Mouse (Mus musculus) neural tube, embryonic 15.5 days (tissue): Measurements from ENCODE around the gene Clec2l. TPM values are rescaled to one million over a fixed set of nuclear protein-coding genes. Genes with fewer than 3 reads are reported as not detected.

Experiments
- ATAC-seq: fragments of 200-750 bp; cut with Nextera tagmentation; 2 replicates; pipeline ENCODE4 v1.8.0; 2017; ENCODE audit warnings: mild to moderate bottlenecking, moderate TSS enrichment, moderate library complexity; ENCODE audit not compliant: low FRiP score
- H3K27ac ChIP-seq: fragments of 300-500 bp; sonication (generic); replicated peaks from 2 replicates; pipeline ENCODE4 v1.5.1; 2015; ENCODE audit warnings: mild to moderate bottlenecking, inconsistent platforms
- H3K27me3 ChIP-seq: fragments of 300-500 bp; sonication (generic); replicated peaks from 2 replicates; pipeline ENCODE4 v1.6.1; 2015; ENCODE audit warnings: inconsistent platforms
- H3K36me3 ChIP-seq: fragments of 300-500 bp; sonication (generic); 2 replicates; pipeline ENCODE4 v1.6.1; 2015; ENCODE audit warnings: inconsistent platforms
- H3K4me1 ChIP-seq: fragments of 300-500 bp; sonication (generic); 2 replicates; pipeline ENCODE4 v1.6.1; 2015; ENCODE audit warnings: inconsistent platforms
- H3K4me2 ChIP-seq: fragments of 300-500 bp; sonication (generic); 2 replicates; pipeline ENCODE4 v1.6.1; 2015; ENCODE audit warnings: inconsistent platforms, mild to moderate bottlenecking, moderate library complexity
- H3K4me3 ChIP-seq: fragments of 300-500 bp; sonication (generic); replicated peaks from 2 replicates; pipeline ENCODE4 v1.5.1; 2015; ENCODE audit warnings: mild to moderate bottlenecking, inconsistent platforms
- H3K9ac ChIP-seq: fragments of 300-500 bp; sonication (generic); replicated peaks from 2 replicates; pipeline ENCODE4 v1.6.1; 2015; ENCODE audit warnings: mild to moderate bottlenecking, inconsistent platforms
- H3K9me3 ChIP-seq: fragments of 300-500 bp; sonication (generic); replicated peaks from 2 replicates; pipeline ENCODE4 v1.6.1; 2016; ENCODE audit warnings: inconsistent platforms
- WGBS: fragments of 180-500 bp; shearing (Covaris S2); methylation state at CpG from one replicate; pipeline ENCODE4 v1.1.7; 2015; ENCODE audit warnings: mixed read lengths; 5-methylcytosine and 5-hydroxymethylcytosine counted together
- polyA plus RNA-seq: library from polyadenylated mRNA; unstranded; fragments of >200 nt; fragmentation: Nextera tagmentation; extraction: Ambion mirVana; gene quantifications from 2 replicates; pipeline ENCODE4 v1.2.1, GENCODE M21; 2015

Gene Clec2l
- polyA plus RNA-seq, 1 experiment from 2014 or later: 40.3 TPM

GRCm38 (mm10) chr6:38698233-38698889, 35.5 kb downstream of the Clec2l start:
- H3K4me2 ChIP-seq: no peak overlapping the region
- WGBS: 94% methylated on average over 18 of the region's 18 CpGs
- H3K27me3 ChIP-seq: no peaks in the 10 kb centered on the region
- H3K36me3 ChIP-seq: peaks cover 69% of the 10 kb centered on the region
- no peak overlapping the region for H3K4me3 ChIP-seq
- H3K27ac ChIP-seq: no peak overlapping the region
- ATAC-seq: no peak
- no peaks in the 10 kb centered on the region for H3K9me3 ChIP-seq
- no peak overlapping the region for H3K9ac ChIP-seq
- H3K4me1 ChIP-seq: 0 out of 2 replicates have a peak, but pooled peaks cover 4% of the 10 kb centered on the region

GRCm38 (mm10) chr6:38701421-38701820, 38.6 kb downstream of the Clec2l start:
- Histone ChIP-seq H3K4me2 (no peak overlapping the region), H3K4me3 (no peak overlapping the region), H3K27me3 (no peaks in the 10 kb centered on the region), H3K9ac (no peak overlapping the region), H3K9me3 (no peaks in the 10 kb centered on the region), H3K36me3 (peaks cover 58% of the 10 kb centered on the region), H3K4me1 (no peaks in the 10 kb centered on the region), H3K27ac (no peak overlapping the region)
- ATAC-seq: no peak
- 49% methylated on average over 2 of the region's 2 CpGs for WGBS

GRCm38 (mm10) chr6:38702810-38703399, 40.0 kb downstream of the Clec2l start:
- H3K4me2 ChIP-seq: no peak overlapping the region
- H3K36me3 ChIP-seq: peaks cover 57% of the 10 kb centered on the region
- H3K27ac ChIP-seq: no peak overlapping the region
- H3K27me3 ChIP-seq: no peaks in the 10 kb centered on the region
- WGBS: 60% methylated on average over 6 of the region's 6 CpGs
- H3K9ac ChIP-seq: no peak overlapping the region
- H3K4me1 ChIP-seq: no peaks in the 10 kb centered on the region
- H3K4me3 ChIP-seq: no peak overlapping the region
- H3K9me3 ChIP-seq: no peaks in the 10 kb centered on the region
- ATAC-seq: no peak

- WGBS: 96% methylated on average over 6 of the region's 6 CpGs
- Histone ChIP-seq H3K9me3 (no peaks in the 10 kb centered on the region), H3K36me3 (peaks cover 50% of the 10 kb centered on the region)
Measured at GRCm38 (mm10) chr6:38703526-38703925, 40.7 kb downstream of the Clec2l start.

GRCm38 (mm10) chr6:38704264-38704984, 41.6 kb downstream of the Clec2l start:
- H3K4me3 ChIP-seq: no peak overlapping the region
- ATAC-seq: no peak
- no peaks in the 10 kb centered on the region for H3K9me3 ChIP-seq
- no peaks in the 10 kb centered on the region for H3K27me3 ChIP-seq
- no peak overlapping the region for H3K9ac ChIP-seq
- H3K27ac ChIP-seq: no peak overlapping the region
- H3K4me1 ChIP-seq: no peaks in the 10 kb centered on the region
- H3K4me2 ChIP-seq: no peak overlapping the region
- H3K36me3 ChIP-seq: peaks cover 45% of the 10 kb centered on the region
- WGBS: 92% methylated on average over 7 of the region's 7 CpGs

More at GRCm38 (mm10) chr6:38703526-38703925, 40.7 kb downstream of the Clec2l start:
- no peak for ATAC-seq
- H3K27me3 ChIP-seq: no peaks in the 10 kb centered on the region
- no peak overlapping the region for H3K4me3 ChIP-seq
- H3K4me2 ChIP-seq: no peak overlapping the region
- no peak overlapping the region for H3K9ac ChIP-seq
- no peak overlapping the region for H3K27ac ChIP-seq
- H3K4me1 ChIP-seq: no peaks in the 10 kb centered on the region

- no peak for ATAC-seq
Measured at GRCm38 (mm10) chr6:38710449-38710848, 47.6 kb downstream of the Clec2l start.

GRCm38 (mm10) chr6:38713957-38714898, 51.4 kb downstream of the Clec2l start:
- H3K4me3 ChIP-seq: no peak overlapping the region
- ATAC-seq: no peak
- 89% methylated on average over 19 of the region's 19 CpGs for WGBS
- H3K4me1 ChIP-seq: no peaks in the 10 kb centered on the region
- H3K9me3 ChIP-seq: no peaks in the 10 kb centered on the region
- peaks cover 88% of the 10 kb centered on the region for H3K36me3 ChIP-seq
- H3K27me3 ChIP-seq: no peaks in the 10 kb centered on the region
- H3K9ac ChIP-seq: no peak overlapping the region
- H3K27ac ChIP-seq: no peak overlapping the region
- no peak overlapping the region for H3K4me2 ChIP-seq

More at GRCm38 (mm10) chr6:38710449-38710848, 47.6 kb downstream of the Clec2l start:
- H3K27me3 ChIP-seq: no peaks in the 10 kb centered on the region
- H3K4me3 ChIP-seq: no peak overlapping the region
- H3K36me3 ChIP-seq: peaks cover 64% of the 10 kb centered on the region
- H3K27ac ChIP-seq: no peak overlapping the region
- no peaks in the 10 kb centered on the region for H3K9me3 ChIP-seq
- H3K4me1 ChIP-seq: no peaks in the 10 kb centered on the region
- no peak overlapping the region for H3K4me2 ChIP-seq
- WGBS: 88% methylated on average over 3 of the region's 3 CpGs
- H3K9ac ChIP-seq: no peak overlapping the region

GRCm38 (mm10) chr6:38715881-38716280, 53.0 kb downstream of the Clec2l start:
- no peaks in the 10 kb centered on the region for H3K27me3 ChIP-seq
- ATAC-seq: no peak
- H3K9ac ChIP-seq: no peak overlapping the region
- no peak overlapping the region for H3K27ac ChIP-seq
- H3K36me3 ChIP-seq: peaks cover 85% of the 10 kb centered on the region
- H3K4me2 ChIP-seq: no peak overlapping the region
- H3K4me1 ChIP-seq: no peaks in the 10 kb centered on the region
- WGBS: 94% methylated on average over 16 of the region's 16 CpGs
- H3K4me3 ChIP-seq: no peak overlapping the region
- H3K9me3 ChIP-seq: no peaks in the 10 kb centered on the region

GRCm38 (mm10) chr6:38718625-38719024, 55.8 kb downstream of the Clec2l start:
- no peak overlapping the region for H3K4me3 ChIP-seq
- H3K9me3 ChIP-seq: no peaks in the 10 kb centered on the region
- peaks cover 72% of the 10 kb centered on the region for H3K36me3 ChIP-seq
- no peak for ATAC-seq
- 86% methylated on average over 7 of the region's 7 CpGs for WGBS
- H3K9ac ChIP-seq: no peak overlapping the region
- H3K27me3 ChIP-seq: no peaks in the 10 kb centered on the region
- no peak overlapping the region for H3K27ac ChIP-seq
- no peak overlapping the region for H3K4me2 ChIP-seq
- H3K4me1 ChIP-seq: no peaks in the 10 kb centered on the region

- H3K36me3 ChIP-seq: peaks cover 66% of the 10 kb centered on the region
- H3K9ac ChIP-seq: no peak overlapping the region
- H3K4me3 ChIP-seq: no peak overlapping the region
- no peak overlapping the region for H3K27ac ChIP-seq
- 35% methylated on average over 6 of the region's 6 CpGs for WGBS
- ATAC-seq: no peak
- no peaks in the 10 kb centered on the region for H3K4me1 ChIP-seq
- H3K9me3 ChIP-seq: no peaks in the 10 kb centered on the region
- no peaks in the 10 kb centered on the region for H3K27me3 ChIP-seq
- no peak overlapping the region for H3K4me2 ChIP-seq
Measured at GRCm38 (mm10) chr6:38719229-38719628, 56.4 kb downstream of the Clec2l start.

GRCm38 (mm10) chr6:38721361-38721760, 58.5 kb downstream of the Clec2l start:
- Histone ChIP-seq H3K36me3 (peaks cover 46% of the 10 kb centered on the region), H3K4me3 (no peak overlapping the region), H3K4me2 (no peak overlapping the region), H3K27me3 (no peaks in the 10 kb centered on the region), H3K4me1 (no peaks in the 10 kb centered on the region), H3K9me3 (no peaks in the 10 kb centered on the region), H3K9ac (no peak overlapping the region), H3K27ac (no peak overlapping the region)
- WGBS: 96% methylated on average over 1 of the region's 1 CpGs
- no peak for ATAC-seq
